Mouse (Mus musculus): Measurements from ENCODE around the gene Hist2h3c2.

- no peak for TF ChIP-seq CTCF (IDR thresholded peaks at IDR 0.05; ENCODE audit: control insufficient read depth, insufficient read depth, insufficient replicate concordance, low read depth, low read length)
- TF ChIP-seq POLR2A (IDR thresholded peaks at IDR 0.05; ENCODE audit: control insufficient read depth, low read depth, low read length), result no peak
Observed at GRCm38 (mm10) chr3:96235836-96236235, 3.1 kb downstream of the Hist2h3c2 start.
